Mouse (Mus musculus): ENCODE data around the gene Pde9a. TPM values are rescaled to one million over a fixed set of nuclear protein-coding genes. Genes with fewer than 3 reads are reported as not detected.

Pde9a gene
- polyA plus RNA-seq, 1 experiment: 3.4 TPM

- Histone ChIP-seq H3K4me1 (ENCODE audit: control insufficient read depth, insufficient read depth, low read length) (no peaks in the 10 kb centered on the region), H3K4me3 (ENCODE audit: insufficient read depth, low read length) (no peak overlapping the region)
These were observed 912 bp upstream of the Pde9a start for GRCm38 (mm10) chr17:31384968-31385627.

GRCm38 (mm10) chr17:31386766-31387275, 811 bp downstream of the Pde9a start:
- peak overlapping the region; percentile 61 for H3K4me3 ChIP-seq (ENCODE audit: insufficient read depth, low read length)
- H3K27ac ChIP-seq (ENCODE audit: insufficient read depth, low read length): no peak overlapping the region
- TF ChIP-seq POLR2A (IDR thresholded peaks at IDR 0.05; ENCODE audit: low read depth, low read length): no peak
- TF ChIP-seq CTCF (IDR thresholded peaks at IDR 0.05; ENCODE audit: borderline replicate concordance, insufficient read depth, low read length): no peak
- no peaks in the 10 kb centered on the region for H3K4me1 ChIP-seq (ENCODE audit: control insufficient read depth, insufficient read depth, low read length)

More at GRCm38 (mm10) chr17:31384968-31385627, 912 bp upstream of the Pde9a start:
- TF ChIP-seq POLR2A (IDR thresholded peaks at IDR 0.05; ENCODE audit: low read depth, low read length) (no peak), CTCF (IDR thresholded peaks at IDR 0.05; ENCODE audit: borderline replicate concordance, insufficient read depth, low read length) (no peak)
- H3K27ac ChIP-seq (ENCODE audit: insufficient read depth, low read length): no peak overlapping the region

- H3K27ac ChIP-seq (ENCODE audit: insufficient read depth, low read length): no peak overlapping the region
- TF ChIP-seq POLR2A (IDR thresholded peaks at IDR 0.05; ENCODE audit: low read depth, low read length) (no peak), CTCF (IDR thresholded peaks at IDR 0.05; ENCODE audit: borderline replicate concordance, insufficient read depth, low read length) (no peak)
- H3K4me1 ChIP-seq (ENCODE audit: control insufficient read depth, insufficient read depth, low read length): no peaks in the 10 kb centered on the region
- no peak overlapping the region for H3K4me3 ChIP-seq (ENCODE audit: insufficient read depth, low read length)
These were observed 3.5 kb downstream of the Pde9a start for GRCm38 (mm10) chr17:31389432-31390050.

GRCm38 (mm10) chr17:31391462-31391861, 5.5 kb downstream of the Pde9a start:
- no peaks in the 10 kb centered on the region for H3K4me1 ChIP-seq (ENCODE audit: control insufficient read depth, insufficient read depth, low read length)
- H3K4me3 ChIP-seq (ENCODE audit: insufficient read depth, low read length): no peak overlapping the region
- no peak for TF ChIP-seq POLR2A (IDR thresholded peaks at IDR 0.05; ENCODE audit: low read depth, low read length)
- TF ChIP-seq CTCF (IDR thresholded peaks at IDR 0.05; ENCODE audit: borderline replicate concordance, insufficient read depth, low read length): no peak
- no peak overlapping the region for H3K27ac ChIP-seq (ENCODE audit: insufficient read depth, low read length)

- TF ChIP-seq CTCF (IDR thresholded peaks at IDR 0.05; ENCODE audit: borderline replicate concordance, insufficient read depth, low read length): no peak
- TF ChIP-seq POLR2A (IDR thresholded peaks at IDR 0.05; ENCODE audit: low read depth, low read length): no peak
- H3K4me3 ChIP-seq (ENCODE audit: insufficient read depth, low read length): no peak overlapping the region
- no peaks in the 10 kb centered on the region for H3K4me1 ChIP-seq (ENCODE audit: control insufficient read depth, insufficient read depth, low read length)
- H3K27ac ChIP-seq (ENCODE audit: insufficient read depth, low read length): no peak overlapping the region
These were observed 6.0 kb downstream of the Pde9a start for GRCm38 (mm10) chr17:31392041-31392440.

- Histone ChIP-seq H3K27ac (ENCODE audit: insufficient read depth, low read length) (no peak overlapping the region), H3K4me3 (ENCODE audit: insufficient read depth, low read length) (no peak overlapping the region), H3K4me1 (ENCODE audit: control insufficient read depth, insufficient read depth, low read length) (no peaks in the 10 kb centered on the region)
- no peak for TF ChIP-seq POLR2A (IDR thresholded peaks at IDR 0.05; ENCODE audit: low read depth, low read length)
- no peak for TF ChIP-seq CTCF (IDR thresholded peaks at IDR 0.05; ENCODE audit: borderline replicate concordance, insufficient read depth, low read length)
These were observed 7.8 kb downstream of the Pde9a start for GRCm38 (mm10) chr17:31393811-31394210.

- TF ChIP-seq CTCF (IDR thresholded peaks at IDR 0.05; ENCODE audit: borderline replicate concordance, insufficient read depth, low read length) (no peak), POLR2A (IDR thresholded peaks at IDR 0.05; ENCODE audit: low read depth, low read length) (no peak)
- Histone ChIP-seq H3K4me3 (ENCODE audit: insufficient read depth, low read length) (no peak overlapping the region), H3K27ac (ENCODE audit: insufficient read depth, low read length) (no peak overlapping the region), H3K4me1 (ENCODE audit: control insufficient read depth, insufficient read depth, low read length) (no peaks in the 10 kb centered on the region; the same call in none of the 2 replicates)
These were observed 14.3 kb downstream of the Pde9a start for GRCm38 (mm10) chr17:31400294-31400693.

- no peak overlapping the region for H3K27ac ChIP-seq (ENCODE audit: insufficient read depth, low read length)
These were observed 15.2 kb downstream of the Pde9a start for GRCm38 (mm10) chr17:31401160-31401559.

GRCm38 (mm10) chr17:31402713-31403112, 16.7 kb downstream of the Pde9a start:
- no peak for TF ChIP-seq POLR2A (IDR thresholded peaks at IDR 0.05; ENCODE audit: low read depth, low read length)
- no peak for TF ChIP-seq CTCF (IDR thresholded peaks at IDR 0.05; ENCODE audit: borderline replicate concordance, insufficient read depth, low read length)
- Histone ChIP-seq H3K4me1 (ENCODE audit: control insufficient read depth, insufficient read depth, low read length) (no peaks in the 10 kb centered on the region; the same call in none of the 2 replicates), H3K27ac (ENCODE audit: insufficient read depth, low read length) (no peak overlapping the region), H3K4me3 (ENCODE audit: insufficient read depth, low read length) (no peak overlapping the region)

More at GRCm38 (mm10) chr17:31401160-31401559, 15.2 kb downstream of the Pde9a start:
- Histone ChIP-seq H3K4me1 (ENCODE audit: control insufficient read depth, insufficient read depth, low read length) (no peaks in the 10 kb centered on the region; the same call in none of the 2 replicates), H3K4me3 (ENCODE audit: insufficient read depth, low read length) (no peak overlapping the region)
- TF ChIP-seq CTCF (IDR thresholded peaks at IDR 0.05; ENCODE audit: borderline replicate concordance, insufficient read depth, low read length) (no peak), POLR2A (IDR thresholded peaks at IDR 0.05; ENCODE audit: low read depth, low read length) (no peak)

GRCm38 (mm10) chr17:31405694-31406227, 19.8 kb downstream of the Pde9a start:
- TF ChIP-seq POLR2A (IDR thresholded peaks at IDR 0.05; ENCODE audit: low read depth, low read length) (no peak), CTCF (IDR thresholded peaks at IDR 0.05; ENCODE audit: borderline replicate concordance, insufficient read depth, low read length) (no peak)
- no peaks in the 10 kb centered on the region; the same call in none of the 2 replicates for H3K4me1 ChIP-seq (ENCODE audit: control insufficient read depth, insufficient read depth, low read length)
- H3K27ac ChIP-seq (ENCODE audit: insufficient read depth, low read length): no peak overlapping the region
- no peak overlapping the region for H3K4me3 ChIP-seq (ENCODE audit: insufficient read depth, low read length)
